Mouse (Mus musculus) heart, embryonic 14.5 days (tissue): ENCODE measurements around the gene Zfp644. TPM values are rescaled to one million over a fixed set of nuclear protein-coding genes. Genes with fewer than 3 reads are reported as not detected.

ENCODE experiments used
- ATAC-seq: fragments of 200-750 bp; cut with Nextera tagmentation; 2 replicates; pipeline ENCODE4 v1.8.0; 2017; ENCODE audit warnings: low read depth, moderate TSS enrichment; ENCODE audit not compliant: insufficient number of reproducible peaks, insufficient read depth, low FRiP score
- H3K27ac ChIP-seq, 2 experiments: fragments of 200-500 bp in 1 of 2; fragments of 300-500 bp in 1 of 2; sonication (generic) in 1 of 2; replicated peaks in 1 of 2; 2 replicates each; pipeline ENCODE4 v1.5.1; 2012 to 2014; ENCODE audit warnings: low read depth in 2 of 2, low read length in 2 of 2, control low read depth in 1 of 2, mild to moderate bottlenecking in 1 of 2, mixed read lengths in 1 of 2; ENCODE audit not compliant: control insufficient read depth in 1 of 2, insufficient read depth in 1 of 2
- H3K27me3 ChIP-seq: fragments of 300-500 bp; sonication (generic); 2 replicates; pipeline ENCODE4 v1.6.1; 2014; ENCODE audit warnings: mild to moderate bottlenecking, low read length, control low read depth; ENCODE audit not compliant: control insufficient read depth, insufficient read depth
- H3K36me3 ChIP-seq: fragments of 300-500 bp; sonication (generic); 2 replicates; pipeline ENCODE4 v1.6.1; 2014; ENCODE audit warnings: mild to moderate bottlenecking, control low read depth, low read length, mixed read lengths; ENCODE audit not compliant: control insufficient read depth, insufficient read depth
- H3K4me1 ChIP-seq, 2 experiments: fragments of 200-500 bp in 1 of 2; fragments of 300-500 bp in 1 of 2; sonication (generic) in 1 of 2; 2 replicates each; pipeline ENCODE4 v1.6.1; 2012 to 2014; ENCODE audit warnings: low read length in 2 of 2, control low read depth in 1 of 2, mixed read lengths in 1 of 2; ENCODE audit not compliant: control insufficient read depth in 2 of 2, insufficient read depth in 2 of 2
- H3K4me2 ChIP-seq: fragments of 300-500 bp; sonication (generic); 2 replicates; pipeline ENCODE4 v1.6.1; 2014; ENCODE audit warnings: mild to moderate bottlenecking, low read length
- H3K4me3 ChIP-seq, 2 experiments: fragments of 200-500 bp in 1 of 2; fragments of 300-500 bp in 1 of 2; sonication (generic) in 1 of 2; 2 replicates each; pipeline ENCODE4 v1.5.1; 2012 to 2014; ENCODE audit warnings: low read length in 2 of 2, mild to moderate bottlenecking in 2 of 2, control low read depth in 1 of 2, low read depth in 1 of 2, moderate library complexity in 1 of 2; ENCODE audit not compliant: control insufficient read depth in 1 of 2, insufficient read depth in 1 of 2
- H3K9ac ChIP-seq: fragments of 300-500 bp; sonication (generic); 2 replicates; pipeline ENCODE4 v1.6.1; 2014; ENCODE audit warnings: mild to moderate bottlenecking, low read length
- H3K9me3 ChIP-seq: fragments of 300-500 bp; sonication (generic); 2 replicates; pipeline ENCODE4 v1.6.1; 2016; ENCODE audit warnings: low read length, control low read depth; ENCODE audit not compliant: control insufficient read depth
- WGBS: fragments of 180-500 bp; shearing (Covaris S2); extraction: QIAGEN DNeasy Blood & Tissue Kit; methylation state at CpG from one replicate; pipeline ENCODE4 v1.1.7; 2014; 5-methylcytosine and 5-hydroxymethylcytosine counted together
- polyA plus RNA-seq: library from polyadenylated mRNA; unstranded; fragments of >200 nt; fragmentation: Nextera tagmentation; extraction: Ambion mirVana; gene quantifications from 2 replicates; pipeline ENCODE4 v1.2.1, GENCODE M21; 2014

Zfp644 gene
- 70.6 and 74.3 TPM in 2 replicates for polyA plus RNA-seq

GRCm38 (mm10) chr5:106696396-106697337, at the start of gene Zfp644:
TSS of gene Zfp644 (minus strand) at chr5:106697287.
- H3K9ac ChIP-seq = peak within 1 kb of the TSS; percentile 99
- WGBS = 2% methylated on average over 69 of the region's 71 CpGs
- peak within 1 kb of the TSS; percentile 78 for H3K4me2 ChIP-seq
- peaks cover 6 to 32% of the 10 kb centered on the region in 2 experiments for H3K4me1 ChIP-seq
- peak within 1 kb of the TSS; percentile 97 to 99 for H3K27ac ChIP-seq
- H3K36me3 ChIP-seq = peaks cover 5% of the 10 kb centered on the region
- no peaks in the 10 kb centered on the region for H3K27me3 ChIP-seq
- ATAC-seq = peak; percentile 90
- H3K9me3 ChIP-seq = no peaks in the 10 kb centered on the region
- peak within 1 kb of the TSS; percentile 77 to 84 for H3K4me3 ChIP-seq

GRCm38 (mm10) chr5:106739716-106740115, 42.6 kb upstream of the Zfp644 start:
- Histone ChIP-seq H3K9ac (no peak overlapping the region), H3K27me3 (no peaks in the 10 kb centered on the region), H3K4me1 (no peaks in the 10 kb centered on the region), H3K9me3 (no peaks in the 10 kb centered on the region), H3K27ac (no peak overlapping the region), H3K4me3 (no peak overlapping the region), H3K36me3 (no peaks in the 10 kb centered on the region), H3K4me2 (no peak overlapping the region)
- no peak for ATAC-seq
- WGBS = 49% methylated on average over 6 of the region's 6 CpGs

GRCm38 (mm10) chr5:106723487-106723886, 26.4 kb upstream of the Zfp644 start:
- Histone ChIP-seq H3K4me1 (no peaks in the 10 kb centered on the region), H3K27me3 (no peaks in the 10 kb centered on the region), H3K4me3 (no peak overlapping the region), H3K9ac (no peak overlapping the region), H3K4me2 (no peak overlapping the region), H3K36me3 (no peaks in the 10 kb centered on the region), H3K27ac (no peak overlapping the region), H3K9me3 (0 out of 2 replicates have a peak, but pooled peaks cover 4% of the 10 kb centered on the region)
- WGBS = 89% methylated on average over 3 of the region's 3 CpGs
- no peak for ATAC-seq

GRCm38 (mm10) chr5:106722771-106723170, 25.7 kb upstream of the Zfp644 start:
- Histone ChIP-seq H3K9ac (no peak overlapping the region), H3K36me3 (no peaks in the 10 kb centered on the region), H3K27me3 (no peaks in the 10 kb centered on the region), H3K9me3 (0 out of 2 replicates have a peak, but pooled peaks cover 4% of the 10 kb centered on the region), H3K4me2 (no peak overlapping the region), H3K27ac (no peak overlapping the region), H3K4me3 (no peak overlapping the region), H3K4me1 (no peaks in the 10 kb centered on the region)
- 70% methylated on average over 5 of the region's 5 CpGs for WGBS
- no peak for ATAC-seq

- Histone ChIP-seq H3K27me3 (no peaks in the 10 kb centered on the region), H3K4me3 (no peak overlapping the region), H3K9me3 (no peaks in the 10 kb centered on the region), H3K27ac (peak overlapping the region in 1 of 2 experiments; percentile 8; a peak in 1 of 4 replicates), H3K9ac (no peak overlapping the region), H3K4me1 (peaks cover 26 to 35% of the 10 kb centered on the region in 2 experiments), H3K36me3 (no peaks in the 10 kb centered on the region), H3K4me2 (no peak overlapping the region)
- ATAC-seq = no peak
- 24% methylated on average over 3 of the region's 3 CpGs for WGBS
These were observed 14.8 kb upstream of the Zfp644 start for GRCm38 (mm10) chr5:106711870-106712277.

- H3K36me3 ChIP-seq = no peaks in the 10 kb centered on the region
- no peak overlapping the region; a peak in 1 of 4 replicates for H3K27ac ChIP-seq
- H3K9me3 ChIP-seq = no peaks in the 10 kb centered on the region
- WGBS = 70% methylated on average over 5 of the region's 5 CpGs
- no peak for ATAC-seq
- H3K4me2 ChIP-seq = no peak overlapping the region
- no peaks in the 10 kb centered on the region for H3K27me3 ChIP-seq
- peaks cover 24 to 30% of the 10 kb centered on the region in 2 experiments for H3K4me1 ChIP-seq
- no peak overlapping the region for H3K4me3 ChIP-seq
- H3K9ac ChIP-seq = no peak overlapping the region
These were observed 14.2 kb upstream of the Zfp644 start for GRCm38 (mm10) chr5:106711220-106711726.

- Histone ChIP-seq H3K4me1 (peaks cover 24 to 30% of the 10 kb centered on the region in 2 experiments), H3K4me2 (no peak overlapping the region), H3K27ac (no peak overlapping the region), H3K27me3 (no peaks in the 10 kb centered on the region), H3K4me3 (no peak overlapping the region), H3K36me3 (no peaks in the 10 kb centered on the region), H3K9me3 (no peaks in the 10 kb centered on the region), H3K9ac (no peak overlapping the region)
- no peak for ATAC-seq
- 50% methylated on average over 12 of the region's 12 CpGs for WGBS
These were observed 13.5 kb upstream of the Zfp644 start for GRCm38 (mm10) chr5:106710611-106711010.
